Mouse (Mus musculus): Measurements from ENCODE around the gene Tyk2. TPM values are rescaled to one million over a fixed set of nuclear protein-coding genes. Genes with fewer than 3 reads are reported as not detected.

The Tyk2 gene
- polyA plus RNA-seq, 1 experiment from 2014 or later = 8.4 TPM

DNA sequence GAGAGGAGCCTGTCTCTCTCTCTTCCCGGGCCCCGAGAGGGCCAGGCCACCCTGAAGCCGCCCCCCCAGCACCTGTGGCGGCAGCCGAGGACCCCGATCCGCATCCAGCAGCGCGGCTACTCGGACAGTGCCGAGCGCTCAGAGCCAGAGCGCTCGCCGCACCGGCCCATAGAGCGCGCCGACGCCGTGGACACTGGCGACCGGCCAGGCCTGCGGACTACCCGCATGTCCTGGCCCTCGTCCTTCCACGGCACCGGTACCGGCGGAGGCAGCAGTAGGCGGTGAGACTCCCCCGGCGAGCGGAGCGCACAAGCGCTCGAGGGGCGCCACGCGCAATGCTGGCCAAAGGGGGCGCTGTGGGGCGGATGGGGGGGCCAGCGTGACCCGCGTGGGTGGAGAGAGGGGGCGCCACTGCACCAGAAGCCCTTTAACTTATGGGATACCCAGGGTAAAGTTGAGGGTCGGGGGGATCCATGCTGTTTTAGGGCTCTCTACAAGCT, 35.0 kb upstream of the Tyk2 start:
- ATAC-seq (ENCODE audit: low FRiP score) (no peak), DNase-seq (ENCODE audit: low spot score) (no peak)
- Histone ChIP-seq H3K4me2 (replicated peaks) (peak overlapping the region; percentile 67), H3K4me1 (replicated peaks; ENCODE audit: control insufficient read depth, insufficient read depth, low read length) (peaks cover 13% of the 10 kb centered on the region), H3K36me3 (replicated peaks; ENCODE audit: control insufficient read depth, insufficient read depth) (no peaks in the 10 kb centered on the region), H3K27ac (no peak overlapping the region), H3K27me3 (ENCODE audit: control insufficient read depth, insufficient read depth, low read length) (peaks cover 66% of the 10 kb centered on the region), H3K9ac (peak overlapping the region; percentile 55), H3K4me3 (replicated peaks; ENCODE audit: low read length) (peak overlapping the region; percentile 42), H3K9me3 (ENCODE audit: control insufficient read depth, low read length) (no peaks in the 10 kb centered on the region)
- under 1% methylated on average over 47 of the region's 47 CpGs for WGBS

- Histone ChIP-seq H3K4me2 (replicated peaks) (peak within 1 kb of the TSS; percentile 67), H3K9ac (peak within 1 kb of the TSS; percentile 55), H3K9me3 (ENCODE audit: control insufficient read depth, low read length) (no peaks in the 10 kb centered on the region), H3K4me3 (replicated peaks; ENCODE audit: low read length) (peak within 1 kb of the TSS; percentile 42), H3K36me3 (replicated peaks; ENCODE audit: control insufficient read depth, insufficient read depth) (no peaks in the 10 kb centered on the region), H3K27ac (no peak within 1 kb of the TSS), H3K27me3 (ENCODE audit: control insufficient read depth, insufficient read depth, low read length) (peaks cover 66% of the 10 kb centered on the region), H3K4me1 (replicated peaks; ENCODE audit: control insufficient read depth, insufficient read depth, low read length) (peaks cover 13% of the 10 kb centered on the region)
- ATAC-seq (ENCODE audit: low FRiP score) (peak; percentile 44), DNase-seq (ENCODE audit: low spot score) (peak; percentile 64)
- WGBS = under 1% methylated on average over 81 of the region's 86 CpGs
Measured at GRCm38 (mm10) chr9:21165041-21165951, 34.3 kb upstream of the Tyk2 start, which contains the start of gene Pde4a. Gene Pde4a, plus strand, starts transcription at chr9:21165714.

GRCm38 (mm10) chr9:21164072-21164471, 33.0 kb upstream of the Tyk2 start:
- 1% methylated on average over 26 of the region's 26 CpGs for WGBS
- peak overlapping the region; percentile 67 for H3K4me2 ChIP-seq (replicated peaks)
- H3K27ac ChIP-seq = no peak overlapping the region
- H3K27me3 ChIP-seq (ENCODE audit: control insufficient read depth, insufficient read depth, low read length) = peaks cover 66% of the 10 kb centered on the region
- peaks cover 13% of the 10 kb centered on the region for H3K4me1 ChIP-seq (replicated peaks; ENCODE audit: control insufficient read depth, insufficient read depth, low read length)
- H3K36me3 ChIP-seq (replicated peaks; ENCODE audit: control insufficient read depth, insufficient read depth) = no peaks in the 10 kb centered on the region
- DNase-seq (ENCODE audit: low spot score) = no peak
- H3K4me3 ChIP-seq (replicated peaks; ENCODE audit: low read length) = peak overlapping the region; percentile 42; the same call in 1 of the 2 replicates
- H3K9me3 ChIP-seq (ENCODE audit: control insufficient read depth, low read length) = no peaks in the 10 kb centered on the region
- no peak overlapping the region for H3K9ac ChIP-seq
- no peak for ATAC-seq (ENCODE audit: low FRiP score)

DNA sequence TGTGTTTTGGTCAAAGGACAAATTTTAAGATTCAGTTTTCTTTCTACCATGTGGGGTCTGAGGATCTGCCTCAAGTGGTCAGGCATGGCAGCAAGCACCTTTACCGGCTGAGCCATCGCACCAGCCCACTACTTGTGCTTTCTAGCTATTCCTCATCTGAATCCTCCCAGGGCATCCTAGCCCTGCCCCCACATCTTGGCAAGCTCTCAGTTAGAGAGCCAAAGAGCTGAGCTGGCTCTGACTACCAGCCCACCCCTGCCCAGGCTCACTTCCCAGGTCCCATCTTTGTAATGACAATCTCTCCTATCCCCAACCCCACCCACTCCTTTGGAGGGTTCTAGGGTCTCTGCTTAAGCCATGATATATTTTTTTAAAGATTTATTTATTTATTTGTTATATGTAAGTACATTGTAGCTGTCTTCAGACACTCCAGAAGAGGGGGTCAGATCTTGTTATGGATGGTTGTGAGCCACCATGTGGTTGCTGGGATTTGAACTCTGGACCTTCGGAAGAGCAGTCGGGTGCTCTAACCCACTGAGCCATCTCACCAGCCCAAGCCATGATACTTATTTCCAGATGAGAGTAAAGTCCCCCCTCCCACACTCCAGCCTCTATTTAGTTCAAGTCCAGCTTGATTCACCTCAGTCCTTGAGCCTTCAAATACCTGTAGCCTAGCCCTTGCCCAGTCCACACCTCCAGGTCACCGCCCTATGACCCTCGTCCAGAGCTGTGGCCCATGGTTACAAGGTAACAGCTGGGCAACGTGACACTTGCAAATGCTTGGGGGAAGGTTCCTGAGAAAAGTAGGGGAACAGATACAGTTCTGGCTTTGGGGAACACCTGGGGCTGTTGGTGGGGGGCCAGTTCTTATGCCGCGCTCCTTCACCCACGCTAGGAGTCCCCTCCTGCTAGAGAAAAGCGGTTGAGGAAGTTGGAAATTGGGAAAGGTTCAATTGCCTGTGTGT, 32.3 kb upstream of the Tyk2 start:
- Histone ChIP-seq H3K27me3 (ENCODE audit: control insufficient read depth, insufficient read depth, low read length) (peaks cover 66% of the 10 kb centered on the region), H3K27ac (no peak overlapping the region), H3K9ac (no peak overlapping the region), H3K4me3 (replicated peaks; ENCODE audit: low read length) (no peak overlapping the region), H3K9me3 (ENCODE audit: control insufficient read depth, low read length) (no peaks in the 10 kb centered on the region), H3K4me1 (replicated peaks; ENCODE audit: control insufficient read depth, insufficient read depth, low read length) (peaks cover 13% of the 10 kb centered on the region), H3K36me3 (replicated peaks; ENCODE audit: control insufficient read depth, insufficient read depth) (no peaks in the 10 kb centered on the region), H3K4me2 (replicated peaks) (peak overlapping the region; percentile 67)
- WGBS = 37% methylated on average over 11 of the region's 11 CpGs
- DNase-seq (ENCODE audit: low spot score) = no peak
- no peak for ATAC-seq (ENCODE audit: low FRiP score)

- ATAC-seq (ENCODE audit: low FRiP score) (peak; percentile 64), DNase-seq (ENCODE audit: low spot score) (peak; percentile 84)
- Histone ChIP-seq H3K9ac (peak overlapping the region; percentile 71), H3K4me1 (replicated peaks; ENCODE audit: control insufficient read depth, insufficient read depth, low read length) (peaks cover 11% of the 10 kb centered on the region), H3K4me2 (replicated peaks) (peak overlapping the region; percentile 73), H3K27me3 (ENCODE audit: control insufficient read depth, insufficient read depth, low read length) (peaks cover 48% of the 10 kb centered on the region), H3K36me3 (replicated peaks; ENCODE audit: control insufficient read depth, insufficient read depth) (no peaks in the 10 kb centered on the region), H3K4me3 (replicated peaks; ENCODE audit: low read length) (peak overlapping the region; percentile 48), H3K9me3 (ENCODE audit: control insufficient read depth, low read length) (no peaks in the 10 kb centered on the region), H3K27ac (no peak overlapping the region; the same call in 1 of the 2 replicates)
- WGBS = under 1% methylated on average over 52 of the region's 52 CpGs
Measured at GRCm38 (mm10) chr9:21161209-21161909, 30.3 kb upstream of the Tyk2 start.

DNA sequence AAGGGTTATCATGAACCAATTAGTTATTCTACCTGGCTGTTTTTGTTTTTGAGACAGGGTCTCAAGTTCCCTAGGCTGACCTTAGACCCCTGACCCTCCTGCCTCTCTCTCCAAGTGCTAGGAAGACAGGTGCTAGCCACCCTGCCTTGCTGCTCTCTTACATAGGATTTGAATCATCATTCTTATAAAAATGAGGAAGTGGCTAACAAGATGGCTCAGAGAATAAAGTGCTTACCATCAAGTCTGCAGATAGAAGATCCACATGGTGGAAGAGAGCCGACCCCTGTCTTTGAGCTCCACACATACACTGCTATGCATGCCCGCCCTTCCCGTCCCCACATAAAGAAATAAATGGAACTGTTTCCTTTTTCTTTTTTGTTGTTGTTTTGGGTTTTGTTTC, 23.7 kb upstream of the Tyk2 start:
- no peak overlapping the region for H3K4me2 ChIP-seq (replicated peaks)
- H3K4me1 ChIP-seq (replicated peaks; ENCODE audit: control insufficient read depth, insufficient read depth, low read length) = no peaks in the 10 kb centered on the region
- H3K9ac ChIP-seq = no peak overlapping the region
- DNase-seq (ENCODE audit: low spot score) (no peak), ATAC-seq (ENCODE audit: low FRiP score) (no peak)
- no peaks in the 10 kb centered on the region for H3K9me3 ChIP-seq (ENCODE audit: control insufficient read depth, low read length)
- H3K36me3 ChIP-seq (replicated peaks; ENCODE audit: control insufficient read depth, insufficient read depth) = no peaks in the 10 kb centered on the region
- H3K4me3 ChIP-seq (replicated peaks; ENCODE audit: low read length) = no peak overlapping the region
- no peaks in the 10 kb centered on the region for H3K27me3 ChIP-seq (ENCODE audit: control insufficient read depth, insufficient read depth, low read length)
- 89% methylated on average over 3 of the region's 3 CpGs for WGBS
- H3K27ac ChIP-seq = no peak overlapping the region

DNA sequence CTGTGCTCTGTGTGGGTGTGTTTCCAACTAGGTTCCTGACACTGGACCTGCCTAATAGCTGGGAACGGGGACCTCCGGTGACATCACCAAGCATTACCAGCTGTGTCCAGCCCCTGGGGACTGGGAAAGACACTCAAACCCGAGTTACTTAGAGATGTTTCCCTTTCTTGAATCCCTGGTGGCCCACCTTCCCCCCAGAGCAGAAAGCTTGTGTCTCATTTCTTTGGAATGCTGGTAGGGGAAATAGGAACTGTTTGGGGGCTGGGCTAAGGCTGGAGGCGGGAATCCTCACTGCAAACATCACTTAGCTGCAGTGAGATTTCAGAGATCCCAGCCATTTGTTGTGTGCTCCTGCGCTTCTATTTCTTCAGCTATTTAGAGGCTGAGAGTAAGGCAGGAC, 22.8 kb upstream of the Tyk2 start:
- H3K36me3 ChIP-seq (replicated peaks; ENCODE audit: control insufficient read depth, insufficient read depth) = no peaks in the 10 kb centered on the region
- H3K27me3 ChIP-seq (ENCODE audit: control insufficient read depth, insufficient read depth, low read length) = no peaks in the 10 kb centered on the region
- no peak for DNase-seq (ENCODE audit: low spot score)
- no peak overlapping the region for H3K27ac ChIP-seq
- H3K4me1 ChIP-seq (replicated peaks; ENCODE audit: control insufficient read depth, insufficient read depth, low read length) = peaks cover 6% of the 10 kb centered on the region
- ATAC-seq (ENCODE audit: low FRiP score) = no peak
- 0 out of 2 replicates have a peak overlapping the region, but pooled peaks have one; percentile 13 for H3K9ac ChIP-seq
- WGBS = 10% methylated on average over 5 of the region's 5 CpGs
- H3K4me2 ChIP-seq (replicated peaks) = peak overlapping the region; percentile 46
- H3K9me3 ChIP-seq (ENCODE audit: control insufficient read depth, low read length) = no peaks in the 10 kb centered on the region
- peak overlapping the region; percentile 14; the same call in 1 of the 2 replicates for H3K4me3 ChIP-seq (replicated peaks; ENCODE audit: low read length)

DNA sequence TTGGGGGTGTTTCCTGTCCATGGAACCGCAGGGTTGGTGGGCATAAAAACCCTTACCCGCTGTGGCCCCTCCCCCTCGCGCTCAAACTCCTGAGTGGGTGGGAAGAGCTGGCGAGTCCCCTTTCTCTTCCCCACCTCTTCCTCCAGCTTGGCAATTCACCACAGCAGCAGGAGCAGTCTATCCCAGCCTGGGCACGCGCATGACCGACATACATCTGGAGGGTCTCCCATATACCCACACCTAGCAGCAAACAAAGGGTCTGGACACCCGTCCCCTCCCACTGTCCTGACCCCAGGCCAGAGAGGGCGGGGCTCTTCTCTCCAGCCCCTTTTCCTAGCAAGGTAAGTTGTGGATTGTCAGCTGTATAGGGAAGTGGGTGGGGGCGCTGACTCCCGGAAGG, 22.3 kb upstream of the Tyk2 start:
- Histone ChIP-seq H3K9ac (peak overlapping the region; percentile 13; the same call in 1 of the 2 replicates), H3K4me1 (replicated peaks; ENCODE audit: control insufficient read depth, insufficient read depth, low read length) (peaks cover 11% of the 10 kb centered on the region), H3K4me3 (replicated peaks; ENCODE audit: low read length) (peak overlapping the region; percentile 14; the same call in 1 of the 2 replicates), H3K27me3 (ENCODE audit: control insufficient read depth, insufficient read depth, low read length) (no peaks in the 10 kb centered on the region), H3K36me3 (replicated peaks; ENCODE audit: control insufficient read depth, insufficient read depth) (no peaks in the 10 kb centered on the region), H3K27ac (no peak overlapping the region), H3K9me3 (ENCODE audit: control insufficient read depth, low read length) (no peaks in the 10 kb centered on the region), H3K4me2 (replicated peaks) (peak overlapping the region; percentile 46)
- no peak for DNase-seq (ENCODE audit: low spot score)
- 17% methylated on average over 12 of the region's 12 CpGs for WGBS
- no peak for ATAC-seq (ENCODE audit: low FRiP score)
